Mouse (Mus musculus) E14TG2a.4 (cell line): ENCODE results near the gene Csf1.

ENCODE experiments used
- CTCF ChIP-seq: conservative IDR thresholded peaks from 2 replicates; pipeline ENCODE4 v1.5.1; 2014; ENCODE audit warnings: low read length
- NANOG ChIP-seq: IDR thresholded peaks from 2 replicates; pipeline ENCODE4 v1.6.1; 2014; ENCODE audit warnings: borderline replicate concordance, low read length, mixed read lengths

DNA sequence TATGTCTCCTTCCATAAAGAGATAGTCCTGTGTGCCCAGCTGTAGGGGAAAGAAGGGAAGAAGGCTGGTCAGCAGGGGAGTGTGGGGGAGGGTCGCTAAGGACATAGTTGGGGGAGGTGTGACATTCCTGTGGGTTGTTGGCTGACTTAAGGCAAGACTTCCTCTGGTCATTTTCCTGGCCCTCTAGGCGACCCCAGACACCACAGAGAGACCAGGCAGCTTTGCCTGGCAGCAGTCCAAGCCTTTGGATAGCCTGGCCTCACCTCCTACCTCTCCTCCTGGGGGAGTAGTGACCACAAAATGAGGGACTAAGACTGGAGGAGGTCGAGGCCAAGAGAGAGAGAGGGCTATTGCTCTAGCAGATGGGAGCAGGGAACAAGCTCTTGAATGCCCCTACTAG is 17.2 kb downstream of the Csf1 start:
- no peak for TF ChIP-seq CTCF
- TF ChIP-seq NANOG: no peak
